Mouse (Mus musculus): ENCODE data around the gene Clec4f. TPM values are rescaled to one million over a fixed set of nuclear protein-coding genes. Genes with fewer than 3 reads are reported as not detected.

The Clec4f gene
- polyA plus RNA-seq (2016; fragmentation: Nextera tagmentation; extraction: Ambion mirVana), result 0.33 and 0.40 TPM in 2 replicates

- 89% methylated on average over 2 of the region's 2 CpGs for WGBS
- H3K4me1 ChIP-seq (replicated peaks), result no peaks in the 10 kb centered on the region
- no peak within 1 kb of the TSS for H3K9ac ChIP-seq
- H3K4me2 ChIP-seq, result no peak within 1 kb of the TSS
- H3K36me3 ChIP-seq, result no peaks in the 10 kb centered on the region
- H3K27me3 ChIP-seq (replicated peaks), result no peaks in the 10 kb centered on the region
- H3K27ac ChIP-seq (ENCODE audit: poor library complexity, severe bottlenecking), result no peak within 1 kb of the TSS
- no peak for ATAC-seq (ENCODE audit: insufficient number of reproducible peaks, low FRiP score)
- H3K9me3 ChIP-seq (replicated peaks), result no peaks in the 10 kb centered on the region
- H3K4me3 ChIP-seq, result no peak within 1 kb of the TSS
Measured at GRCm38 (mm10) chr6:83656087-83656486, at the start of gene Clec4f. Gene Clec4f (minus strand): TSS chr6:83656187.

- no peak overlapping the region for H3K4me3 ChIP-seq
- WGBS, result 19% methylated on average over 5 of the region's 5 CpGs
- no peak overlapping the region for H3K4me2 ChIP-seq
- H3K9ac ChIP-seq, result no peak overlapping the region
- H3K4me1 ChIP-seq (replicated peaks), result peaks cover 5% of the 10 kb centered on the region; the same call in 1 of the 2 replicates
- H3K27me3 ChIP-seq (replicated peaks), result peaks cover 91% of the 10 kb centered on the region
- H3K36me3 ChIP-seq, result no peaks in the 10 kb centered on the region
- no peaks in the 10 kb centered on the region for H3K9me3 ChIP-seq (replicated peaks)
- H3K27ac ChIP-seq (ENCODE audit: poor library complexity, severe bottlenecking), result no peak overlapping the region
- ATAC-seq (ENCODE audit: insufficient number of reproducible peaks, low FRiP score), result no peak
Measured at GRCm38 (mm10) chr6:83704701-83705100, 48.7 kb upstream of the Clec4f start.

- no peak for ATAC-seq (ENCODE audit: insufficient number of reproducible peaks, low FRiP score)
- no peak overlapping the region for H3K9ac ChIP-seq
- no peak overlapping the region for H3K4me2 ChIP-seq
- peaks cover 90% of the 10 kb centered on the region for H3K27me3 ChIP-seq (replicated peaks)
- H3K4me1 ChIP-seq (replicated peaks), result peaks cover 5% of the 10 kb centered on the region; the same call in 1 of the 2 replicates
- no peaks in the 10 kb centered on the region for H3K36me3 ChIP-seq
- no peak overlapping the region for H3K4me3 ChIP-seq
- 8% methylated on average over 1 of the region's 1 CpGs for WGBS
- no peaks in the 10 kb centered on the region for H3K9me3 ChIP-seq (replicated peaks)
- no peak overlapping the region for H3K27ac ChIP-seq (ENCODE audit: poor library complexity, severe bottlenecking)
Measured at GRCm38 (mm10) chr6:83704294-83704693, 48.3 kb upstream of the Clec4f start.

GRCm38 (mm10) chr6:83703722-83704078 lies 47.7 kb upstream of the Clec4f start:
- peaks cover 5% of the 10 kb centered on the region; the same call in 1 of the 2 replicates for H3K4me1 ChIP-seq (replicated peaks)
- no peaks in the 10 kb centered on the region for H3K36me3 ChIP-seq
- H3K4me2 ChIP-seq, result no peak overlapping the region
- WGBS, result 2% methylated on average over 10 of the region's 10 CpGs
- no peak for ATAC-seq (ENCODE audit: insufficient number of reproducible peaks, low FRiP score)
- H3K4me3 ChIP-seq, result no peak overlapping the region
- H3K9ac ChIP-seq, result no peak overlapping the region
- H3K27ac ChIP-seq (ENCODE audit: poor library complexity, severe bottlenecking), result no peak overlapping the region
- no peaks in the 10 kb centered on the region for H3K9me3 ChIP-seq (replicated peaks)
- peaks cover 90% of the 10 kb centered on the region for H3K27me3 ChIP-seq (replicated peaks)

GRCm38 (mm10) chr6:83703000-83703721 lies 47.2 kb upstream of the Clec4f start:
- Histone ChIP-seq H3K9ac (no peak overlapping the region), H3K9me3 (replicated peaks) (no peaks in the 10 kb centered on the region), H3K4me3 (no peak overlapping the region), H3K27ac (ENCODE audit: poor library complexity, severe bottlenecking) (no peak overlapping the region), H3K4me1 (replicated peaks) (peaks cover 5% of the 10 kb centered on the region; the same call in 1 of the 2 replicates), H3K4me2 (no peak overlapping the region), H3K36me3 (no peaks in the 10 kb centered on the region), H3K27me3 (replicated peaks) (peaks cover 90% of the 10 kb centered on the region)
- 1% methylated on average over 27 of the region's 27 CpGs for WGBS
- no peak for ATAC-seq (ENCODE audit: insufficient number of reproducible peaks, low FRiP score)

GRCm38 (mm10) chr6:83702146-83702999 lies 46.4 kb upstream of the Clec4f start:
- H3K27ac ChIP-seq (ENCODE audit: poor library complexity, severe bottlenecking), result no peak overlapping the region

GRCm38 (mm10) chr6:83701001-83701400 lies 45.0 kb upstream of the Clec4f start:
- no peaks in the 10 kb centered on the region for H3K36me3 ChIP-seq
- no peak overlapping the region for H3K4me3 ChIP-seq
- H3K4me1 ChIP-seq (replicated peaks), result peaks cover 5% of the 10 kb centered on the region; the same call in 1 of the 2 replicates
- H3K27ac ChIP-seq (ENCODE audit: poor library complexity, severe bottlenecking), result no peak overlapping the region
- WGBS, result 1% methylated on average over 11 of the region's 11 CpGs
- H3K9me3 ChIP-seq (replicated peaks), result no peaks in the 10 kb centered on the region
- no peak for ATAC-seq (ENCODE audit: insufficient number of reproducible peaks, low FRiP score)
- no peak overlapping the region for H3K9ac ChIP-seq
- no peak overlapping the region for H3K4me2 ChIP-seq
- H3K27me3 ChIP-seq (replicated peaks), result peaks cover 90% of the 10 kb centered on the region

More at GRCm38 (mm10) chr6:83702146-83702999, 46.4 kb upstream of the Clec4f start:
- ATAC-seq (ENCODE audit: insufficient number of reproducible peaks, low FRiP score), result no peak
- WGBS, result under 1% methylated on average over 53 of the region's 53 CpGs
- H3K4me2 ChIP-seq, result peak overlapping the region; percentile 41
- no peak overlapping the region for H3K9ac ChIP-seq
- peaks cover 5% of the 10 kb centered on the region; the same call in 1 of the 2 replicates for H3K4me1 ChIP-seq (replicated peaks)
- H3K27me3 ChIP-seq (replicated peaks), result peaks cover 90% of the 10 kb centered on the region
- H3K4me3 ChIP-seq, result 0 out of 2 replicates have a peak overlapping the region, but pooled peaks have one; percentile 7
- no peaks in the 10 kb centered on the region for H3K36me3 ChIP-seq
- H3K9me3 ChIP-seq (replicated peaks), result no peaks in the 10 kb centered on the region

GRCm38 (mm10) chr6:83699971-83700370 lies 44.0 kb upstream of the Clec4f start:
- H3K4me2 ChIP-seq, result no peak overlapping the region
- no peak overlapping the region for H3K4me3 ChIP-seq
- H3K4me1 ChIP-seq (replicated peaks), result peaks cover 5% of the 10 kb centered on the region; the same call in 1 of the 2 replicates
- H3K27ac ChIP-seq (ENCODE audit: poor library complexity, severe bottlenecking), result no peak overlapping the region
- H3K36me3 ChIP-seq, result no peaks in the 10 kb centered on the region
- peaks cover 90% of the 10 kb centered on the region for H3K27me3 ChIP-seq (replicated peaks)
- no peak overlapping the region for H3K9ac ChIP-seq
- no peaks in the 10 kb centered on the region for H3K9me3 ChIP-seq (replicated peaks)
- no peak for ATAC-seq (ENCODE audit: insufficient number of reproducible peaks, low FRiP score)
- 5% methylated on average over 5 of the region's 5 CpGs for WGBS

GRCm38 (mm10) chr6:83697932-83698331 lies 41.9 kb upstream of the Clec4f start:
- Histone ChIP-seq H3K4me3 (no peak overlapping the region), H3K27me3 (replicated peaks) (peaks cover 91% of the 10 kb centered on the region), H3K9me3 (replicated peaks) (no peaks in the 10 kb centered on the region), H3K36me3 (no peaks in the 10 kb centered on the region), H3K27ac (ENCODE audit: poor library complexity, severe bottlenecking) (no peak overlapping the region), H3K4me1 (replicated peaks) (peaks cover 5% of the 10 kb centered on the region; the same call in 1 of the 2 replicates), H3K4me2 (no peak overlapping the region), H3K9ac (no peak overlapping the region)
- WGBS, result 3% methylated on average over 8 of the region's 8 CpGs
- no peak for ATAC-seq (ENCODE audit: insufficient number of reproducible peaks, low FRiP score)

- no peak for ATAC-seq (ENCODE audit: insufficient number of reproducible peaks, low FRiP score)
- Histone ChIP-seq H3K27ac (ENCODE audit: poor library complexity, severe bottlenecking) (no peak overlapping the region), H3K36me3 (no peaks in the 10 kb centered on the region), H3K4me1 (replicated peaks) (no peaks in the 10 kb centered on the region), H3K27me3 (replicated peaks) (peaks cover 94% of the 10 kb centered on the region), H3K4me3 (no peak overlapping the region), H3K9ac (no peak overlapping the region), H3K9me3 (replicated peaks) (no peaks in the 10 kb centered on the region), H3K4me2 (no peak overlapping the region)
- under 1% methylated on average over 7 of the region's 7 CpGs for WGBS
Measured at GRCm38 (mm10) chr6:83696684-83697083, 40.7 kb upstream of the Clec4f start.

- no peaks in the 10 kb centered on the region for H3K36me3 ChIP-seq
- no peak overlapping the region for H3K4me2 ChIP-seq
- 2% methylated on average over 3 of the region's 3 CpGs for whole genome bisulfite sequencing
- no peak overlapping the region for H3K9ac ChIP-seq
- no peak overlapping the region for H3K27ac ChIP-seq (ENCODE audit: poor library complexity, severe bottlenecking)
- no peak overlapping the region for H3K4me3 ChIP-seq
- no peaks in the 10 kb centered on the region for H3K9me3 ChIP-seq (replicated peaks)
- no peak for ATAC-seq (ENCODE audit: insufficient number of reproducible peaks, low FRiP score)
- H3K27me3 ChIP-seq (replicated peaks), result peaks cover 94% of the 10 kb centered on the region
- H3K4me1 ChIP-seq (replicated peaks), result no peaks in the 10 kb centered on the region
Measured at GRCm38 (mm10) chr6:83695731-83696130, 39.7 kb upstream of the Clec4f start.
